ENCODE assay signal across 8 mouse cellular contexts in genomic region chr7:49842366-49843282, GRCm38 (mm10).
DNase-seq lines count a peak whose midpoint lies in the region; ATAC-seq and TF ChIP-seq lines count a peak whose summit lies in the region.

No protein-coding gene starts in this region.

- H3K4me3 ChIP-seq in kidney, postnatal 0 days (replicated peaks; ENCODE audit: low read depth, low read length): no peak overlapping the region
- no peak overlapping the region for H3K4me3 ChIP-seq in hindbrain, postnatal 0 days (ENCODE audit: low read length)
- H3K4me3 ChIP-seq in midbrain, embryonic 11.5 days (ENCODE audit: low read depth, low read length): no peak overlapping the region

- H3K36me3 ChIP-seq in kidney, postnatal 0 days (ENCODE audit: insufficient read depth, low read length): 0 out of 2 replicates have a peak, but pooled peaks cover 9% of the 10 kb centered on the region
- 0 out of 2 replicates have a peak, but pooled peaks cover 4% of the 10 kb centered on the region for H3K36me3 ChIP-seq in hindbrain, postnatal 0 days (ENCODE audit: insufficient read depth, low read length)
- no peaks in the 10 kb centered on the region for H3K36me3 ChIP-seq in midbrain, embryonic 11.5 days (ENCODE audit: control insufficient read depth, insufficient read depth, low read length)

- H3K4me2 ChIP-seq in kidney, postnatal 0 days (ENCODE audit: low read length): no peak overlapping the region
- peak overlapping the region; percentile 46 for H3K4me2 ChIP-seq in hindbrain, postnatal 0 days (ENCODE audit: low read depth, low read length)
- peak overlapping the region; percentile 9; the same call in 1 of the 2 replicates for H3K4me2 ChIP-seq in midbrain, embryonic 11.5 days

- no peaks in the 10 kb centered on the region for H3K4me1 ChIP-seq in kidney, postnatal 0 days (replicated peaks; ENCODE audit: insufficient read depth, low read length)
- 0 out of 2 replicates have a peak, but pooled peaks cover 5% of the 10 kb centered on the region for H3K4me1 ChIP-seq in hindbrain, postnatal 0 days (ENCODE audit: insufficient read depth, low read length)
- H3K4me1 ChIP-seq in midbrain, embryonic 11.5 days (ENCODE audit: control insufficient read depth, insufficient read depth, low read length): peaks cover 4% of the 10 kb centered on the region; the same call in 1 of the 2 replicates

- H3K9ac ChIP-seq in kidney, postnatal 0 days (ENCODE audit: low read depth, low read length): no peak overlapping the region
- peak overlapping the region; percentile 22; the same call in 1 of the 2 replicates for H3K9ac ChIP-seq in hindbrain, postnatal 0 days (replicated peaks; ENCODE audit: low read length)
- no peak overlapping the region for H3K9ac ChIP-seq in midbrain, embryonic 11.5 days (ENCODE audit: low read length)

- CTCF ChIA-PET in Patski (lab: Charles Lee): interaction anchor here (0.8 to 2.2 kb wide), 5 partner anchors 11 to 80 kb away, joined by 3 to 6 read pairs (median 3); no protein-coding TSS in a partner anchor

- no peak overlapping the region for H3K27ac ChIP-seq in kidney, postnatal 0 days
- H3K27ac ChIP-seq in hindbrain, postnatal 0 days: peak overlapping the region; percentile 59
- H3K27ac ChIP-seq in midbrain, embryonic 11.5 days (ENCODE audit: low read depth, low read length): no peak overlapping the region; the same call in 1 of the 2 replicates

- H3K27me3 ChIP-seq in kidney, postnatal 0 days (ENCODE audit: insufficient read depth, low read length): no peaks in the 10 kb centered on the region
- no peaks in the 10 kb centered on the region for H3K27me3 ChIP-seq in Patski
- no peaks in the 10 kb centered on the region for H3K27me3 ChIP-seq in hindbrain, postnatal 0 days (ENCODE audit: insufficient read depth, low read length)
- H3K27me3 ChIP-seq in midbrain, embryonic 11.5 days (ENCODE audit: control insufficient read depth, insufficient read depth, low read length): no peaks in the 10 kb centered on the region

- peak; percentile 18; the same call in 1 of the 2 replicates for TF ChIP-seq CTCF in kidney, postnatal 0 days (IDR thresholded peaks at IDR 0.05; ENCODE audit: low read depth)
- TF ChIP-seq CTCF in Patski (IDR thresholded peaks at IDR 0.05): no peak
- TF ChIP-seq CTCF in hindbrain, postnatal 0 days (IDR thresholded peaks at IDR 0.05; ENCODE audit: low read depth): peak; percentile 33

- peak; percentile 66 for DNase-seq in kidney, postnatal 0 days (ENCODE audit: low spot score)
- DNase-seq in kidney, adult 8-10 months: no peak
- DNase-seq in Patski (ENCODE audit: low read depth, low spot score): peak; percentile 84
- DNase-seq in hindbrain, postnatal 0 days (ENCODE audit: low spot score): peak; percentile 81
- DNase-seq in midbrain, embryonic 11.5 days (ENCODE audit: low spot score, missing footprints): peak; percentile 86
- peak; percentile 27 for DNase-seq in telencephalon, adult 2 months (ENCODE audit: low read depth, low spot score)
- DNase-seq in urinary bladder, adult 2 months (ENCODE audit: low spot score): no peak
- DNase-seq in kidney, postnatal 10 days: no peak

- POLR2A ChIA-PET in Patski (lab: Charles Lee): interaction anchor here (1.3 kb wide), 1 partner anchor 9 kb away, joined by 4 read pairs; no protein-coding TSS in a partner anchor

- WGBS in kidney, postnatal 0 days: 29% methylated on average over 11 of the region's 11 CpGs
- 15% methylated on average over 11 of the region's 11 CpGs for WGBS in hindbrain, postnatal 0 days
- 51% methylated on average over 11 of the region's 11 CpGs for WGBS in midbrain, embryonic 11.5 days

- H3K9me3 ChIP-seq in kidney, postnatal 0 days (replicated peaks; ENCODE audit: low read length): no peaks in the 10 kb centered on the region
- no peaks in the 10 kb centered on the region for H3K9me3 ChIP-seq in hindbrain, postnatal 0 days (ENCODE audit: low read length)
- H3K9me3 ChIP-seq in midbrain, embryonic 11.5 days (ENCODE audit: control insufficient read depth, low read length): no peaks in the 10 kb centered on the region

- ATAC-seq in kidney, postnatal 0 days (replicated peaks; ENCODE audit: low FRiP score, low read depth): peak; percentile 72; the same call in 1 of the 2 replicates
- peak; percentile 84 for ATAC-seq in Patski
- peak; percentile 79 for ATAC-seq in hindbrain, postnatal 0 days
- ATAC-seq in midbrain, embryonic 11.5 days (ENCODE audit: low FRiP score): peak; percentile 57

- in situ Hi-C loops in Patski (cut with MboI; ENCODE audit: low pct_unique_long_range_greater_than_20kb): loop anchor here (5.0 kb wide), 1 partner anchor 80 kb away; no protein-coding TSS in a partner anchor

Comparison
In these comparisons a context has a peak if more than half of its experiments do, and no peak if none do; other contexts are left out.
1. DNase-seq: peak in kidney, postnatal 0 days (single experiment), Patski (single experiment), hindbrain, postnatal 0 days (single experiment), midbrain, embryonic 11.5 days (single experiment) and telencephalon, adult 2 months (single experiment); none in kidney, adult 8-10 months (0 of 2), urinary bladder, adult 2 months (single experiment) and kidney, postnatal 10 days (single experiment).
2. Peak in every context shown above with its lines, with median percentiles within 50 percentile points of each other: ATAC-seq.